ENCODE assay signal across 11 mouse cellular contexts in the genomic region with DNA sequence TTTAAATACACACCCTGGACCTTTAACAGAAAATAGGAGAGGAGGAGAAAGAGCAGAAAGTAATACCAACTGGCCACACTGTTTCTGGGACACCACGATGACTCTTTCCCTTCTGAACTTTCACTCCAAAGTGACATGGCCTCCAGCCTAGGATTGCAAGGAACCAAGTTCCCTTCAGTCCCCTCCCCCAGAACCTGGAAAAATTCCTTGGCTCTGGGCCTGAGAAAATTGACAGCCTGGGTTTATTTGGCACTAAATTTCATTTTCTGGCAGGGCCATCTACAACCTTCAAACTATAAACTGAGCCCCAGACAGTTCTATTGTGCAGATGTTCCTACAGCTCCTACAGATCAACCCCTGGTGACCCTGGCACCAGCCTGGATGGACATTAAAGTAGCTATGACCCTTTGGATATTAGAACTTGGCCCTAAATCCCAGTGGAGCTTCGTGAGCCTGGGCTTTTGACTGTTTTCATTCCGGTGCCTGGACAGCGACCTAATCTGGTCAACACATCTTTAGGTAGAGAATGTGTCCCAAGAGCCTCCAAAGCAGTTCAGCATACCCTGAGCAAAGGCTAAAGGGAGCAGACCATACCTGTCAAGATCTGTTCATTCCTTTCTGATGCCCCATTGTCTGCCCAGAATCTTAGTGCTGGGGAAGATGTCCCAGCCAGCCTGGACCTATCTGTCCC. TPM values are rescaled to one million over a fixed set of nuclear protein-coding genes. Genes with fewer than 3 reads are reported as not detected.
DNase-seq lines count a peak whose midpoint lies in the region; ATAC-seq and TF ChIP-seq lines count a peak whose summit lies in the region.
"Had no signal": no experiment of that assay in that cellular context is flagged by ENCODE, and none has a peak within 500 bp of the region (broad histone marks: within the 10 kb centered on the region; RNA-seq: fewer than 3 reads in every experiment).

No protein-coding gene starts in this region.

- H3K27me3 ChIP-seq in lung, embryonic 16.5 days (ENCODE audit: control insufficient read depth, insufficient read depth, low read depth, low read length), result no peaks in the 10 kb centered on the region
- H3K27me3 ChIP-seq in forebrain, embryonic 15.5 days, result no peaks in the 10 kb centered on the region
- no peaks in the 10 kb centered on the region for H3K27me3 ChIP-seq in kidney, postnatal 0 days (ENCODE audit: insufficient read depth, low read length)
- no peaks in the 10 kb centered on the region for H3K27me3 ChIP-seq in neural tube, embryonic 11.5 days (ENCODE audit: control insufficient read depth, insufficient read depth, low read length)

- H3K27ac ChIP-seq in lung, embryonic 16.5 days (ENCODE audit: low read length), result no peak overlapping the region; the same call in 1 of the 2 replicates
- peak overlapping the region; percentile 41 for H3K27ac ChIP-seq in forebrain, embryonic 15.5 days (replicated peaks)
- H3K27ac ChIP-seq in kidney, postnatal 0 days, result no peak overlapping the region
- H3K27ac ChIP-seq in neural tube, embryonic 11.5 days (ENCODE audit: low read depth, low read length), result peak overlapping the region; percentile 87

- no peak for DNase-seq in lung, postnatal 4 days
- no peak for DNase-seq in kidney, postnatal 0 days (ENCODE audit: low spot score)
- peak; percentile 24 for DNase-seq in neural tube, embryonic 11.5 days (ENCODE audit: low spot score)
- DNase-seq in left cerebral cortex, adult 18-20 months (ENCODE audit: low spot score in 2 of 2), result no peak
- no peak for DNase-seq in gastrocnemius, postnatal 4 days (ENCODE audit: low spot score in 2 of 2)
- DNase-seq: right cerebral cortex, postnatal 4 days had no signal

- H3K9ac ChIP-seq in lung, embryonic 16.5 days (ENCODE audit: low read length), result no peak overlapping the region
- no peak overlapping the region for H3K9ac ChIP-seq in forebrain, embryonic 15.5 days (replicated peaks)
- H3K9ac ChIP-seq in kidney, postnatal 0 days (ENCODE audit: low read depth, low read length), result no peak overlapping the region
- no peak overlapping the region for H3K9ac ChIP-seq in neural tube, embryonic 11.5 days (ENCODE audit: low read length)

- ATAC-seq in lung, embryonic 16.5 days (ENCODE audit: low read depth), result peak; percentile 36; the same call in 1 of the 2 replicates
- no peak for ATAC-seq in forebrain, embryonic 15.5 days (replicated peaks)
- no peak for ATAC-seq in kidney, postnatal 0 days (replicated peaks; ENCODE audit: low FRiP score, low read depth)
- peak; percentile 24; the same call in 1 of the 2 replicates for ATAC-seq in neural tube, embryonic 11.5 days (ENCODE audit: insufficient read depth, low FRiP score, low TSS enrichment)
- no peak for ATAC-seq in megakaryocyte, adult 5-6 weeks (ENCODE audit: poor library complexity, severe bottlenecking)

- peaks cover 19% of the 10 kb centered on the region; the same call in 1 of the 2 replicates for H3K4me1 ChIP-seq in lung, embryonic 16.5 days (replicated peaks; ENCODE audit: control insufficient read depth, insufficient read depth, low read length)
- peaks cover 24% of the 10 kb centered on the region for H3K4me1 ChIP-seq in forebrain, embryonic 15.5 days
- H3K4me1 ChIP-seq in kidney, postnatal 0 days (replicated peaks; ENCODE audit: insufficient read depth, low read length), result peaks cover 15% of the 10 kb centered on the region
- peaks cover 22% of the 10 kb centered on the region for H3K4me1 ChIP-seq in neural tube, embryonic 11.5 days (ENCODE audit: control insufficient read depth, insufficient read depth, low read length)

- no peak for TF ChIP-seq CTCF in kidney, postnatal 0 days (IDR thresholded peaks at IDR 0.05; ENCODE audit: low read depth)

- H3K36me3 ChIP-seq in lung, embryonic 16.5 days (ENCODE audit: control insufficient read depth, insufficient read depth, low read length), result no peaks in the 10 kb centered on the region
- H3K36me3 ChIP-seq in forebrain, embryonic 15.5 days, result no peaks in the 10 kb centered on the region
- no peaks in the 10 kb centered on the region for H3K36me3 ChIP-seq in kidney, postnatal 0 days (ENCODE audit: insufficient read depth, low read length)
- no peaks in the 10 kb centered on the region for H3K36me3 ChIP-seq in neural tube, embryonic 11.5 days (ENCODE audit: control insufficient read depth, insufficient read depth, low read length)

- H3K9me3 ChIP-seq in lung, embryonic 16.5 days (ENCODE audit: control insufficient read depth, low read length), result no peaks in the 10 kb centered on the region
- H3K9me3 ChIP-seq in forebrain, embryonic 15.5 days, result no peaks in the 10 kb centered on the region
- H3K9me3 ChIP-seq in kidney, postnatal 0 days (replicated peaks; ENCODE audit: low read length), result no peaks in the 10 kb centered on the region
- H3K9me3 ChIP-seq in neural tube, embryonic 11.5 days (ENCODE audit: control insufficient read depth, low read length), result no peaks in the 10 kb centered on the region

- no peak overlapping the region for H3K4me3 ChIP-seq in lung, embryonic 16.5 days (ENCODE audit: low read length)
- H3K4me3 ChIP-seq in forebrain, embryonic 15.5 days, result no peak overlapping the region
- no peak overlapping the region for H3K4me3 ChIP-seq in kidney, postnatal 0 days (replicated peaks; ENCODE audit: low read depth, low read length)
- no peak overlapping the region for H3K4me3 ChIP-seq in neural tube, embryonic 11.5 days (ENCODE audit: low read depth, low read length)

- 39% methylated on average over 4 of the region's 4 CpGs for WGBS in lung, embryonic 16.5 days
- WGBS in forebrain, embryonic 15.5 days, result 74% methylated on average over 4 of the region's 4 CpGs
- 17% methylated on average over 4 of the region's 4 CpGs for WGBS in kidney, postnatal 0 days
- WGBS in neural tube, embryonic 11.5 days, result 23% methylated on average over 4 of the region's 4 CpGs

- no peak overlapping the region for H3K4me2 ChIP-seq in lung, embryonic 16.5 days (ENCODE audit: low read depth, low read length)
- no peak overlapping the region for H3K4me2 ChIP-seq in forebrain, embryonic 15.5 days (replicated peaks)
- peak overlapping the region; percentile 45; the same call in 1 of the 2 replicates for H3K4me2 ChIP-seq in kidney, postnatal 0 days (ENCODE audit: low read length)
- no peak overlapping the region for H3K4me2 ChIP-seq in neural tube, embryonic 11.5 days (ENCODE audit: low read depth)

RNA-seq across cellular contexts. Expression of a gene that starts 48.2 kb away (rescaled TPM):
- 0.33 and 0.63 TPM in 2 replicates for polyA plus RNA-seq in lung, embryonic 16.5 days (2015; fragmentation: Nextera tagmentation; extraction: Ambion mirVana)
- polyA plus RNA-seq in forebrain, embryonic 15.5 days (2015; fragmentation: Nextera tagmentation; extraction: Ambion mirVana), result 5.3 and 5.6 TPM in 2 replicates
- polyA plus RNA-seq in kidney, postnatal 0 days (2015; fragmentation: Nextera tagmentation; extraction: Ambion mirVana), result 0.55 and 0.59 TPM in 2 replicates
- polyA plus RNA-seq in neural tube, embryonic 11.5 days (2014; fragmentation: Nextera tagmentation; extraction: Ambion mirVana), result 7.1 and 7.8 TPM in 2 replicates
- under 1 TPM; 0.37 to 0.67 TPM for total RNA-seq in left cerebral cortex, adult 18-20 months (2021)
- 1 to 10 TPM in 1 of 2 experiments, under 1 TPM in 1; 0.88 to 1.5 TPM for total RNA-seq in gastrocnemius, postnatal 4 days (2021)
- total RNA-seq in megakaryocyte, adult 5-6 weeks (2015), result not detected in 2 replicates
- total RNA-seq in megakaryocyte, adult 5-6 weeks (2017), result not detected in 2 replicates
- total RNA-seq: common myeloid progenitor, adult 5-6 weeks; heart, postnatal 25 days had no signal

Comparison
In these comparisons a context has a peak if more than half of its experiments do, and no peak if none do; other contexts are left out.
1. ATAC-seq: peak in lung, embryonic 16.5 days (single experiment) and neural tube, embryonic 11.5 days (single experiment); none in forebrain, embryonic 15.5 days (single experiment), kidney, postnatal 0 days (single experiment) and megakaryocyte, adult 5-6 weeks (single experiment).
2. H3K27ac ChIP-seq: peak in forebrain, embryonic 15.5 days (single experiment) and neural tube, embryonic 11.5 days (single experiment); none in lung, embryonic 16.5 days (single experiment) and kidney, postnatal 0 days (single experiment).